Mouse (Mus musculus) liver, postnatal 0 days (tissue): ENCODE measurements around the gene Dscam.

ENCODE experiments used
- CTCF ChIP-seq: sonication (generic); IDR thresholded peaks from 2 replicates; pipeline ENCODE4 v1.5.1; 2016; ENCODE audit warnings: antibody characterized with exemption, low read depth
- EP300 ChIP-seq: IDR thresholded peaks from 2 replicates; pipeline ENCODE4 v1.6.1; 2016; ENCODE audit warnings: antibody characterized with exemption, low read depth, mild to moderate bottlenecking

DNA sequence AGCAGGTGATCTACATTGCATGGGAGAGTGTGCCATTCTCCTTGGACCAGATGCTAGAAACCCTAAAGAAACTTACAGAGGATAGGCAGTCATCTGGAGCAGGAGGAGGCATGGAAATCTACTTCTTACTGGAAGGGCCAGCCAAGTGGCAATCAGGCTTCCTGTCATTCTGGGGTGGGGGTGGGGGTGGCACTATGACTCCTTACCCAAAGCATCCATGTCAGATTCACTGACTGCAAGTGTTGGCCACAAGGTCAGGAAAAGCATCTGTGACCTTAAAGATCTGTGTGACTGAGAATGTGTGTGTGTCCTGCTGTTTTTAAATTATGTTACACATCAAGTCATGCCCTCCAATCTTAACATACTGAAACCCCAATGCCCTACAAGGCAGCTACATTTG lies 268.0 kb downstream of the Dscam start:
- TF ChIP-seq CTCF (no peak), EP300 (no peak)
